Mouse (Mus musculus): ENCODE measurements around the gene Tldc2.

Tldc2 gene

GRCm38 (mm10) chr2:157129601-157130164, 42.8 kb downstream of the Tldc2 start:
- DNase-seq: peak; percentile 51 to 55

GRCm38 (mm10) chr2:157130813-157131514, 44.1 kb downstream of the Tldc2 start:
- peak; percentile 34 to 50 for DNase-seq

- DNase-seq: no peak
These were observed 45.2 kb downstream of the Tldc2 start for GRCm38 (mm10) chr2:157132086-157132485.

- no peak for DNase-seq
These were observed 46.1 kb downstream of the Tldc2 start for GRCm38 (mm10) chr2:157132686-157133540.

DNA sequence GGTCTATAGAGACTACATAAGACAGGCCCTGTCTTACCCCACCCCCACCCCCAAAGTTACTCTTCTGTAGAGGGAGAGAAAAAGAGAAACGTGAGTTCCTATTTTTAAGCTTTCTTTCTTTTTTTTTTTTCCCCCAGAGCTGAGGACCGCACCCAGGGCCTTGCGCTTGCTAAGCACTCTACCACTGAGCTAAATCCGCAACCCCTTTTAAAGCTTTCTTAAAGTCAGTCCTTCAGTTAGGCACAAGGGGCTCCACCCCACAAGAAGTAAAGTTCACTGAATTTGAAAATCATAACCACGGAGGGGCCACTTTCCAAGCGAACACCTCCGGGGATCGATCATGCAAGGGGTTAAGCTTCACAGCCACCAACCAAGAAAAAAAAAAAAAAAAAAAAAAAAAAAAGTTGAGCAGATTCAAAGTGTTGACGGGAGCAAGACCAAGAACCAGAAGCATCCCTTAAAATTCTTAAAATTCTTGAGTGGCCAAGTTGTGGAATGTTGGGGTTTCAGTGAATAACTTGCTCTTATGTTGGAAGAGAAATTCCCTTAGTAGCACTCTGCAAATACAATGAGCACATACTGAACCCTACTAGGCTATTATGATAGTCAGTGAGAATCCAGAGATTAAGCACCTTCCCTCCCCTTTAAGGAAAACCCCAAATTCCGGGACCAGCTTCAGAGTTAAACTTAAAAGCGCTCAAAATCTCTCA, 47.1 kb downstream of the Tldc2 start:
- peak; percentile 50 to 54 for DNase-seq

- peak; percentile 46 to 60 for DNase-seq
These were observed 47.6 kb downstream of the Tldc2 start for GRCm38 (mm10) chr2:157134479-157134931.

DNA sequence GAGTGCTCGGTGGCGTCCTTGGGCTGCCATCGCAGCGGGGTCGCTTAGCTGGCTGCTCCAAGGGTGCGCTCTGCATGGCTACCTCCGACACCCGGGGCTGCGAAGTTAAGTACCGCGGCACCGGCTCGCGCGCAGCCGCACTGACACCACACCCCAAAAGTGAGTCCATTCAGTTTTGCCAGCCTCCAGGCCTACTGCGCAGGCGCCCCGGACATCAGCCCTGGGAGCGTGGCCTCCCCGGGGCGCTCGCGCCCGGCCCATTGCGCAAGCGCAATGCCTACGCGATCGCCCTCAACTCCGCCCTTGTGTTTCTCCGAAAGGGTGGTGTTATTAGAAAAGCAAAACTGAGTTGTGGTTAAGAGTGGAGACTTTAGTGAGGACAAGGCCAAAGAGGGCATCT, 48.2 kb downstream of the Tldc2 start, which contains the start of gene Samhd1:
Gene Samhd1 (minus strand): TSS at position 252 of the 400 bp plus-strand sequence.
- DNase-seq: peak; percentile 93 to 94

- no peak for DNase-seq
These were observed 48.8 kb downstream of the Tldc2 start for GRCm38 (mm10) chr2:157135529-157136120.

GRCm38 (mm10) chr2:157136176-157136575, 49.3 kb downstream of the Tldc2 start:
- no peak for DNase-seq

GRCm38 (mm10) chr2:157136646-157137045, 49.8 kb downstream of the Tldc2 start:
- no peak for DNase-seq

- DNase-seq: peak; percentile 68 to 76
These were observed 51.3 kb downstream of the Tldc2 start for GRCm38 (mm10) chr2:157137959-157138731.

GRCm38 (mm10) chr2:157138808-157139207, 52.0 kb downstream of the Tldc2 start:
- DNase-seq: peak; percentile 46 to 48

DNA sequence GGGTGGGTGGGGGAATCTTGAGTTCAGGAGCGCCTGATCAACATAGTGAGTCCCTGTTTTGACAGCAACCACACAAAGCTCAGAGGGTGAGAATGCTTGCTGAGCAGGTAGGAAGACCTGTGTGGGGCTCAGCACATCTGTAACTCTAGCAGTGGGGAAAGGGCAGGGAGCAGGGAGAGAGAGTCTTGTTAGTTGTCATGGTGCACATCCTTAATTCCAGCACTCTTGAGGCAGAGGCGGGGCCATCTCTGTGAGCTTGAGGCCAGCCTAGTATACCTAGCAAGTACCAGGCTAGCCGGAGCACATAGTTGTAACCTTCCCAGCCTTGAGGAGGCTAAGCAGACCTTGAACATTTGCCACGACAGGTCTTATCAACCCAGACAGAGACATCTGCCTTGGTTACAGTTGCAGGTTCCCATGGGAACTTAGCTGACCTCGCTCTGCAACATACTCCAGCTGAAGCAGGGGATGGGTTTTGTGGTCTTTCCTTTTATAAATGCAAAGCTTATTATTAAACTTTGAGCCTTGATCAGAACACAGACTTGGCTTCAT, 52.5 kb downstream of the Tldc2 start:
- peak; percentile 8 to 15 for DNase-seq

- no peak for DNase-seq
These were observed 55.1 kb downstream of the Tldc2 start for GRCm38 (mm10) chr2:157141962-157142361.

DNA sequence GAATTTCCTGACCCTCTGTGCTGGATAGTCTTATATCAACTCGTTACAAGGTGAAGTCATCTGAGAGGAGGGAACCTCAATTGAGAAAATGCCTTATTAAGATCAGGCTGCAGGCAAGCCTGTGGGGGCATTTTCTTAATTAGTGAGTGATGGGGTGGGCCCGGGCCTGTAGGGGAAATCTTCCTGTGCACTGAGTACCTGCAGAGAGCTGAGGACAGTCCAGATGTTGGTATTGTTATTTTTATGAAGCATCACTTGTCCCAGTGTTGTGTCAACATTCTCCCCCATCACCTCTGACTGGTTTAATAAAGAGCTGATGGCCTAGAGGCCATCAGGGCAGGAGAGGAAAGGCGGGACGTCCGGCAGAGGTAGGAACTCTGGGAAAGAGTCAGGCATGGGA, 57.3 kb downstream of the Tldc2 start:
- no peak for DNase-seq

GRCm38 (mm10) chr2:157145173-157145572, 58.3 kb downstream of the Tldc2 start:
- no peak for DNase-seq
